Mouse (Mus musculus): ENCODE results near the gene Specc1.

Gene Specc1

DNA sequence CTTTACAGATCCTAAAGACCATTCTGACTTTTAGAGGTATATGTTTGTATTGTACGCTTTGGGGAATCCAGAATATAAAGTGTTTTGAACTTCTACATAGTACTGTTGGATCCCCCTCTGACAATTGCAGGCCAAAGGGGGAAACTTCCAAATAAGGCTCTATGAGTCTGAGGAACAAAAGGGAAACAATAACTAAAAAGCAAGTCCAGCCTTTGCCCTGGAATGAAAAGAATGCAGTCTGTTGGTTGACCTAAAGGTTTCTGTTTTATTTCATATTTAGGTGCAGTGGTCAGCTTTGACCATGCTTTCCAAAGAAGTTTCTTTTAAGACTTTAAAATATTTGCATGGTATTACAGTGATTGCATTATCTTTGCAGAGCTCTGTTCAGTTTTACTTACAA is 130.5 kb downstream of the Specc1 start:
- DNase-seq (ENCODE audit: low read depth, low spot score): no peak

- no peak for DNase-seq (ENCODE audit: low read depth, low spot score)
Measured at GRCm38 (mm10) chr11:62088651-62089050, 132.1 kb downstream of the Specc1 start.

DNA sequence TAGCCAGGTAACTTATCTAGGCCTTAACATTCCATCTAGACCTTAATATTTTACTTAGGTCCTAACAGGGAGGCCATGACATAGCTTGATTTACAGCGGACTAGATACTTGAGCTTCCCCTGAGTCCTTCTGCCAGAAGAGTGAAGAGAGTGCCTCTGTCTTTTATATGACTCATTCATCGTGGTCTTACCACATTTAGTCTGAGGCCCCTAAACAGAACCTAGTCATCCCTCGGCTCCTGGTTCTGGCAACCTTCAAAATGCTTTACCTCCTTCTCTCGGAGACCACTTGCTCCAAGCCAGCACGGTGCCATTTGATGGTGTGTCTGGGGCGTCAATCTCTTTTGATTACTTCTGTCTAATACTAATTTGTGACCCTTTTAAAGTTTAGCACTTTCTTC is 133.8 kb downstream of the Specc1 start:
- no peak for DNase-seq (ENCODE audit: low read depth, low spot score)

DNA sequence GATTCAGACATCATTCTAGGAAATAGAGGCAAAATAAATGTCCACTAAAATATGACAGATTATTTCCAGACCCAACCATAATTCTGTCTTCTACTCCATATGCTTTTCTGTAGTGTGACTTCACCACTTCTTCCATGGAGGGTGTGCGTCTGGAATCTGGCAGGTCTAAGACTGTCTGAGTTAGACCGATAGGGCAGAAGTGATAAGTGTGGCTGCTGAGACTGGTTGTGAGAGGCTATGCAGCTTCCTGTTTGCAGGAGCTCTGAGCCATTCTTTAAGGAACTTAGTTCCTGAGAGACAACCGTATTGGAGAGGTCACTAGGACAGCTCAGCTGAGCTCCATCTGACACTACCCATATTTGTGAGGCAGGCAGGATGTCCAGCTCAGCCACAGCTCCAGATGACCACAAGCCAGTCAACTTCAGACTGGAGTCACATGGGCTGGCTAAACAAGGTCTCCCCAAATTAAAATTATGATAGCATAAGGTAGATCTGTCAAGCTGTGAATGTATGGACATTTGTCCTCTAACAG is 146.9 kb downstream of the Specc1 start:
- no peak for DNase-seq (ENCODE audit: low read depth, low spot score)

DNA sequence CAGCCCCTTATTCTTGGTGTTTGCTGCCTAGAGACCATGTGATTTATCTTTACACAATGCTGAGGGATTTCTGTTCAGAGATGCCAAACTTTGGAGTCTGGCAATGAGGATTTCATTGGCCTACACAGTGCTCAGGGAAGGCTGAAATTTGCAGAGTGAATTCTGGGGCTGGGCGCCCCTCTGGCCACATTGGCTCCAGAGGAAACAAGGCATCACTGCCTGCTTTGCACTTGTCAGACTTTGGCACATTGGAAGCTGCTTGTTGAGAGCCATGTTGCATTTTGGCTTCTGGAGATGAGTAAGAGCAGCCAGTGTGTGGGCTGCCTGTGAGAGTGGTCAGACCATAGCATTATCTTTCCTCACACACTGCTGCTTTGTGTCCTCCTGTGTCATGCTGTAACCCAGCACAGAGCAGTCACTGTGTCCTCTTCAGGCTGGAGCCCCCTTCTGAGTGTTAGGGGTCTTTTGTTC is 149.9 kb downstream of the Specc1 start:
- DNase-seq (ENCODE audit: low read depth, low spot score): no peak

DNA sequence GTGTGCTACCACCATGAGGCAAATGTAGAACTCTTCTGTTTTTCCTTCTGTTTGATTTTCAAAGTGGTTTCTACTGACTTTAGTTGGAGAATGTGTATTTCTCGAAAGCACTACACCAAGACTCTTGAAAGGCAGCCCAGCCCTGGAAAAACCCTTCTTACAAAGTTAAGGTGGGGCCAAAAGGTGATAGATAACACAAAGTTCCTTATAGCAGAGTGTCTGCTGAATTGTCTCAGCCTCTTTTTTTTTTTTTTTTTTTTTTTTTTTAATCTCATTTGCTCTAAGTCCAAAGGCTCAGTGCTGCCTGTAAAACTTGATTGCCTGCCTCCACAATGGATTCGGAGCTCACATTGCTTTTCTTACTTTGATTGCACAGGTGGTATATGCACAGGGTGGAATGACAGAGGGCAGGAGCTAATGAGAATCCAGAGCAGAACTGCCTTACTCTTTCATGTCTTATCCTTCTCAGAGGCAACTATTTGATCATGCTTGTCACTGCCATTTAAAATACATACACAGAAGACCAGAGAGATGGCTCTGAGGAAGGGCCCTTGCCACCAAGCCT is 150.8 kb downstream of the Specc1 start:
- no peak for DNase-seq (ENCODE audit: low read depth, low spot score)

DNA sequence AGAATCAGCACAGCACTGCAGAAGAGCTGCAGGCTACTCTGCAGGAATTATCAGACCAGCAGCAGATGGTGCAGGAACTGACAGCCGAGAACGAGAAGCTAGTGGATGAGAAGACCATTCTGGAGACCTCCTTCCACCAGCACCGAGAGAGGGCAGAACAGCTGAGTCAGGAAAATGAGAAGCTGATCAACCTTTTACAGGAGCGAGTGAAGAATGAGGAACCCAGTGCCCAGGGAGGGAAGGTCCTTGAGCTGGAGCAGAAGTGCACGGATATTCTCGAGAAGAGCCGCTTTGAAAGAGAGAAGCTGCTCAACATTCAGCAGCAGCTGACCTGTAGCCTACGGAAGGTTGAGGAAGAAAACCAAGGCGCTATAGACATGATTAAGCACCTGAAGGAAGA is 162.0 kb downstream of the Specc1 start:
- no peak for DNase-seq (ENCODE audit: low read depth, low spot score)

- no peak for DNase-seq (ENCODE audit: low read depth, low spot score)
Measured at GRCm38 (mm10) chr11:62119871-62120270, 163.3 kb downstream of the Specc1 start.

DNA sequence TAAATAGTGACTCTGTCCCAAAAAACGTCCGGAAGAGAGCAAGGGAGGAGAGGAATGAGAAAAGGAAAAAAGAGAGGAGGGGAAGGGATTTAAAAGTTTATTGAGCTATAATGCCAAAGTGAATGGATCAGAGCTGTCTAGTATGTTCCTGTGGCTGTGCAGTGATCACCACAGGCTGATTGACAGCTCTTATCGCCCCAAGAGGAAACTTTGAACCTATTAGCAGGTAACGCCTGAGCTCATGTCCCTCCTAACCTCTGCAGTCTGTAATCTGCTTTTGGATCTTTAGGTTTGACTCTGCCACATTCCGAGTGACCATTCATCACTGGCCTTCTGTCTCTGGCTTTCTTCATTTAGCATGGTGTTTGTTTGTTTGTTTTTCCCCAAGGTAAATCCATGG is 164.8 kb downstream of the Specc1 start:
- DNase-seq (ENCODE audit: low read depth, low spot score): no peak

DNA sequence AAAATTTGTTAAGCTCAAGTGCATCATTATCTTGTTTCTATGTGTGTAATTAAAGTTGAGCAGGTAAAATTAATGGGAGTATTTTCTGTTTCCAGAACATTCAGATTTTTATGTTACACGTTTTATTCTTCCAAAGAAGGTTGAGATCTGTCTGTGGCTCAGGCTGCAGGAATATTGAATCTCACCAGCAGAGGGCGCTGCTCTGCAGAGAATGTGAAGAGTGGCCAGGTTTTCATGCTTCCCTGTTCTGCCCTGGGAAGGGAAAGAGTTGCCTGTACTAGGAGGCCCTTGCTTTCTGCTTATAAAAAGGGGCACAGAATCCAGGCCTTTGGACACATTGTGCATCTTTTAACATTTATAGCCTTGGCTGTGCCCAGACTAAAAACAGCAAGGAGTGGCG is 171.1 kb downstream of the Specc1 start:
- peak; percentile 62 for DNase-seq (ENCODE audit: low read depth, low spot score)

DNA sequence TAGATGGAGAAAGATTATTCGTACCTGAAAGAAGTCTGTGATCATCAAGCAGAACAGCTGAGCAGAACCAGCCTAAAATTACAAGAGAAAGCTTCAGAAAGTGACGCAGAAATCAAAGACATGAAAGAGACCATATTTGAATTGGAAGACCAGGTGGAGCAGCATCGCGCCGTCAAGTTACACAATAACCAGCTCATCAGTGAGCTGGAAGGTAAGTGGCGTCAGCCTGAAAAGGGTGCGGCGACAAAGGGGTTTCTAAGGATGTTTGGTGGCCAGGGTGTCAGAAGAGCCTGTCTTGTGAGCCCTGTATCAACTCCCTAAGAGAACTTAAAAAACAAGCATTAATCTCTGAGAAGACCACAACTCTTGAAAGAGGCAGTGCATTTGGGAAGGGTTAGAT is 171.6 kb downstream of the Specc1 start:
- DNase-seq (ENCODE audit: low read depth, low spot score): no peak

GRCm38 (mm10) chr11:62130191-62130590 is 173.6 kb downstream of the Specc1 start:
- no peak for DNase-seq (ENCODE audit: low read depth, low spot score)

DNA sequence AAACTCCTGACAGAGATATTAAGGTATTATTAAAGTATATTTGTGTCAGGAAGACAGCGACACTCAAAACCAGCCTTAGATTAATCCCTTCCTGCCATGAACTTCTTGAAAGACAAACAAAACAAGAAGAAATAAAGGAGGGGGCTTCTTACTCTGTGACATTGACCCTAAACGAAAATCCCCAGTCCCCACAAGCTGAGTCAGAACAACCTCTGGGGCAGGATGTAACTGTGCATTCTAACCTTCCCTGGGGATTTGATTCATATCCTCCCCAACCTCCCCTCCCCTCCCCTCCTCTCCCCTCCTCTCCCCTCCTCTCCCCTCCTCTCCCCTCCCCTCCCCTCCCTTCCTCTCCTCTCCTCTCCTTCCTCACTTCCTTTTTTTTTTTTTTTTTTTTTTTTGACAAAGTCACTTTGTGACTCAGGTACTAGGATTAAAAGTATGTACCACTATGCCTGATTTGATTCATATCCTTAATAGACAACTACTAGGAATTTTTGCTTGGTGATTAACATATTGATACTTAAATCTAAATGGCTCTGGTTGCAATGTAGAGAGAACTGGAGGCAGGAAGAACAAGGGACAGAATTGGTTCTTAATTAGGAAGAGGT is 174.2 kb downstream of the Specc1 start:
- DNase-seq (ENCODE audit: low read depth, low spot score): no peak

DNA sequence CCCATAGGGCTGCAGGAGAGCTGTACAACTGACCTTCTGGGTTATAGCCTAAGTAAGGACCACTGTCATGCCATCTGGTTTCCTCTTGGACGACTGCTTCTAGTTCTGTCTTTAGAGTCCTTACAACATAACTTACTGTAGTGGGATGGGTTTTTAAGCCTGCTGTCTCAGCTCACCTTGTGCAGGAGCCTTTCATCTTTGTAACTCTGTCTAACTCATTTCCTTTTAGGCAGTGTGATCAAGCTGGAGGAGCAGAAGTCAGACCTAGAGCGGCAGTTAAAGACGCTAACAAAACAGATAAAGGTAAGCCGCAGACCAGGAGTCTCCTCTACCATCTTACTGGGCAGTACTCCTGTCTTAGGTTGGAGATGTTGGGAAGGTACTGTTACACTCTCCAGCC is 175.0 kb downstream of the Specc1 start:
- DNase-seq (ENCODE audit: low read depth, low spot score): no peak

DNA sequence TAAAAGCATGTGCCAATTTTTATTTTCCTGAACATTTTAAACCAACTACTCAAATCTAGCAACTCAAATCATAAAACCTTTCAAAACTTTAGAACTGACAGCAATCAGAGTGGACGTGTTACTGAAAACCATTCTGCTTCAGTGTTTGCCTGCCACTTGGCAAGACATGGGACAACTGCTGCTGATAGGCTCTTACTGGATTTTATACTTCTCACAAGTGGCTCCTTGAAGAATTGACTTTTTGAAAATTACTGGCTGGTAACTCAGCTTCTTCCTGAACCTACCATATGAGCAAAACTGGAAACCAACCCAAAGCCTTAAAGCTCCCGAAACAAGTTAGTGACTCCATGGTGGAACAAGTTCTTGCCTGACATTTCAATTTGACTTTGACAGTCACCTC is 177.6 kb downstream of the Specc1 start:
- no peak for DNase-seq (ENCODE audit: low read depth, low spot score)

GRCm38 (mm10) chr11:62145216-62146110 is 188.9 kb downstream of the Specc1 start:
- no peak for DNase-seq (ENCODE audit: low read depth, low spot score)

DNA sequence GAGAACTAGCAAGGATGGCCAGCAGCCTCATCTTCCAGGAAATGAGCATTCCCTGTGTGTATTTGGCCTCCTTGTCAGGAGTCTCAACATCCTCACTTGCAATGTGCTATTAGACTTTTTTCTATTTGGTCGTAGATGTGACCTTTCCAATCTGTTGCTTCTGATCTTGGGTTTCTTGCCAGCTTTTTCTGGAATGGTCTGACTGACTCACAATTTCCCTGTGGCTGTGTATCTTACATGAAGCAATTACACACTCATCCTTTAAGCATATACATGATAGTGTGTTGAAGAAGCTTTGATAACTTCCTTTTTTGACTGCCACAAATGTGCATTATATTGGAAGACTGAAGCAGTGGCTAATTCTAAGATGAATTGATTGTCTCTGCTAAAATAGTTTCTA is 190.1 kb downstream of the Specc1 start:
- no peak for DNase-seq (ENCODE audit: low read depth, low spot score)

GRCm38 (mm10) chr11:62148026-62148425 is 191.5 kb downstream of the Specc1 start:
- no peak for DNase-seq (ENCODE audit: low read depth, low spot score)

DNA sequence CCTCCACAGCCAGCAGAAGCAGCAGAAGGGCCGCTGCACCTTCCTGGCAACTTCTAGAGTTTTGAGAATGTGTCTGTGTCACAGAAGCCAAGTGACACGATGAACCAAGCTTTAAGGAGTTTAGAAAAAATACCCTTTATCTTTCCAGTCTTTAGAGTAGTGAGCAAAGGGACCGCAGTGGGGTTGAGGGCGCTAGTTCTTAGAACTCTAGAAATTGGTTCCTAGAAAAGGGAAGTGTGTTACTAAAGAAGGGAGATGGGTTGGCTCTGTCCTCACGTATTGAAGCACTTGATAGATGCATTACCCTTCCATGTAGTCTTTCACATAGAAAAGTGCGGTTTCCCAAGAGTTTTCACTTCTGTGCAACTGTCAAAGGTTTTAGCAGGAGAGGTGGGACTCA is 191.9 kb downstream of the Specc1 start:
- DNase-seq (ENCODE audit: low read depth, low spot score): no peak

DNA sequence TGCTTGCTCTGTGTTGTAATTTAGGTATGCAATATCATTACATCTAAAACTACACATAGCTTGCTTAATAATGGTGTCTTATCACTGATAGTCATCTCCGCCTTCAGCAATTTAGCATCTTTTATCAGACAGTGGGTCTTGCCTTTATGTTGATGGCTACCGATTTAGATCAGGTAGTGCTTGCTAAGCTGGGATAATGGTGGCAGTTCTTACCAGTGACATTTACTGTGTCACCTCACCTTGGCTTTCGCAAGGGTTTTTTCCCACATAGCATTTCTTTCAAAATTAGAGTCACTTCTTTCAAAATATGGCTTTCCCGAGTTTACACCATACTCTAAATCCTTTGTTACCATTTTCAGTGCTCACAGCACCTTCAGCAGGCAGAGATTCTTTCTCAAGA is 196.5 kb downstream of the Specc1 start:
- DNase-seq (ENCODE audit: low read depth, low spot score): no peak

DNA sequence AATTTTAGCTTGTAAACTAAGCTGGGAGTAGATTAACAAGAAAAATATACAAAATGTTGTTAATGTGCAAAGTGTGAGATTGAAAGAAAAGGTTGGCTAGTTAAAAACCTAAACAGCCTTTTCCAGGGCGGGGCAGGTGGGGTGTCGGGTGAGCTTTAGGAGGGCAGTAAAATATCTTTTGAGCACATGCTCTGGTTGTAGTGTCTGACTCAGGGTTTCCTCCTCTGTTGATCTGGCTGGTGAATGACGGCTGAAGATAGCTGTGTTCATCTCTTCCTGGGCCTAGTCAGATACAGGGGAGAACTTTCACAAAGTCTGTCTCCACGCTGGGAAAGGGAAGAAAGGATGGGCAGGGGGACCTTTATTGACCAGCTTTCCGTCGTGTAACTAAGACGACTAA is 203.2 kb downstream of the Specc1 start:
- DNase-seq (ENCODE audit: low read depth, low spot score): peak; percentile 12

- no peak for DNase-seq (ENCODE audit: low read depth, low spot score)
Measured at GRCm38 (mm10) chr11:62161450-62161849, 204.9 kb downstream of the Specc1 start.

DNA sequence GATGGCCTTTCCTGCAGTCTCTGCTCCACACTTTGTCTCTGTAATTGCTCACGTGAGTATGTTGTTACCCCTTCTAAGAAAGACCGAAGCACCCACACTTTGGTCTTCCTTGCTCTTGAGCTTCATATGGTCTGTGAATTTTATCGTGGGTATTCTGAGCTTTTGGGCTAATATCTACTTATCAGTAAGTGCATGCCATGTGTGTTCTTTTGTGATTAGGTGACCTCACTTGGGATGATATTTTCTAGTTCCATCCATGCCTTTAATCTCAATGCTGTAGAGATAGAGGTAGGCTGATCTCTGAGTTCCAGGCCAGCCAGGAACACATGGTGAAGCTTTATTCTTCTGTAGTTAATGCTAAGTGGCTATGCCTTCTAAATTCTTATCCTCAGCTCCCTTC is 207.8 kb downstream of the Specc1 start:
- DNase-seq (ENCODE audit: low read depth, low spot score): peak; percentile 44

Data from c-Kit-negative CD71-positive TER-119-positive erythroid progenitor cells, embryonic 14.5 days (primary cell).